Mouse (Mus musculus) c-Kit-positive CD71-positive TER-119-negative erythroid progenitor cells, embryonic 14.5 days (primary cell): ENCODE results near the gene Angptl4.

ENCODE experiments used
- DNase-seq: peaks from one replicate; pipeline ENCODE4 v3.0.0-alpha.2; 2013; ENCODE audit warnings: low read depth

Gene Angptl4

DNA sequence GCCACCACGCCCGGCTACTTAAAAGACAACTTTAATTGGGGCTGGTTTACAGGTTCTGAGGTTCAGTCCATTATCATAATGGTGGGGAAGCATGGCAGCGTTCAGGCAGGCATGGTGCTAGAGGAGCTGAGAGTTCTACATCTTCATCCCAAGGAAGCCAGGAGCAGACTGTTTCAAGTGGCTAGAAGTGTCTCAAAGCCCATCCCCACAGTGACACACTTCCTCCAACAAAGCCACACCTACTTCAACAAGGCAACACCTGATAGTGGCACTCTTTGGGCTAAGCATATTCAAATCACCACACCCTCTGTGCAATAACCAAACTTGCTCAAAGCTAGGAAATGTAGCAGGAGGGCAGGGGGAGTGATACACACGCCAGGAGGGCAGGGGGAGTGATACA lies 22.6 kb upstream of the Angptl4 start:
- no peak for DNase-seq

GRCm38 (mm10) chr17:33802221-33802620 lies 20.6 kb upstream of the Angptl4 start:
- DNase-seq, result no peak

GRCm38 (mm10) chr17:33799277-33799676 lies 17.6 kb upstream of the Angptl4 start:
- no peak for DNase-seq

DNA sequence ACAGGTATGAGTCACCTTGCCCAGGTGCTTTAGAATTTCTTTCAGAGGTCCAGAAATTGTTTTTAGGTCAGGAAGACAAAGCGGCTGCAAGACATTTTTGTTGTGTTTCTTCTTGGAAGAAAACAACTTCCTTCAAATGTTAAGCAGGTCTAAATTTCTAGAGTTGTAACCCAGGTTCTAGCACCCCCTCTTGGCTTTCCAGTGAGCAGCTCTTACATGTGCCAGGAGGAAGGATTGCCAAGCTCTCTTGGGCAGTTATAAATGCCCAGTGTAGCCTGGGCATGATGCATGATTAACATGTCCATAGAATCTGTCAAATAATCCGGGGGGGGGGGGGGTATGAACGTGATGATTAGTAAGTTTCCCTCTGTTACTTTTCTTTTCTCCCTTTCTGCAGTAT lies 16.7 kb upstream of the Angptl4 start:
- DNase-seq, result no peak

- DNase-seq, result no peak
Measured at GRCm38 (mm10) chr17:33788732-33789131, 7.1 kb upstream of the Angptl4 start.

DNA sequence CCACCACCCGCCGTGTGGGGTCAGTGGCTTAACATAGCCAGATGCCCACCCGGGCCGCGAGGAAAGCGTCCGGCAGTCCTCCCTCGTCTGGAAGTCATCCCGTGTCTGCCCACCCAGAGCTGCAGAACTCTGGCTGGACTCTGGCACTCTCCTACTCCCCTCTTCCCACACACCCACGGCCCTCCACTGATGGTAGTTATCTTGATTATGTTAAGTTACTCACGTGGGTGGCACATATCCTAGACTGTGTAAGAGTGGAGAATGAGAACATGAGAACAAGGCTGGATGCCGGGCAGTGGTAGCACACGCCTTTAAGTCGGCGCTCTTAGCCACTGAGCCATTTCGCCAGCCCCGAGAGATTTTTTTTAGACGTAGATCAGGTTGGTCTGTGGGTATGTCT lies 4.7 kb upstream of the Angptl4 start:
- no peak for DNase-seq

DNA sequence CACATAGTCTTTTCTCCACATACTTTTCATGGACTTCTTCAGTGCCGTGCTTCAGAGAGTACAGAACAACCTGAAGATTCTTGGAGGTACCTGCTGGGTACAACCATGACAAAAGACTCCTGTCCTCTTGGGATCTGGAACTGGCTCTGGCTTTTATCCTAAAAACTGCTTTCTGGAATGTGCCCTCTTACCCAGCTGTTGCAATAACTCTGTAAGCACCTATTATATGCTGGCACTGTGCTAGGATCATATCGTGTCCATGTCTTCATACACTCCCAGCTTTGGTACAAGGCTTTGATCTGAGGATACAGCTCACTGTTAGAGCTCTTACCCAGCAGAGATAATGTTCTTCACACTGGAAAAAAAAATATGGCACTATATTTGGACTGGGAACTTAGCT lies 3.3 kb upstream of the Angptl4 start:
- no peak for DNase-seq

DNA sequence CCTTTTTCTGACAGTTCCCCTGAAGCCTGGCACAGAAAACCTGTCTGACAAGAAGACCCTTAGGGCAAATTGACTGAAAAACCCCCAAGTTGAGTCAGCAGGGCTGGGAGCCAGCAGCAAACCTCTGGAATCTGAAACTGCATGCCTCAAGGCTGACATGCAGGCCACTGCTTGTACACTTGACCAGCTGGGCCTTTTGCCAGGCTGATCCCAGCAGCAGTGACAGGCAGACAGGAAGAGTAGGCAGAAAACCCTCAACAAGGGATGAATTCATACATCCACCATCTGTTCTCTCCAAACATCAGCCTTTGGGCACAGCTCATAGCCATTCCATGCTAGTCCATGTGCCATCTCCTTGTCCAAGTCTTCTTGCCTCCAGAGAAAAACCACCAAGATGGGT lies 1.8 kb upstream of the Angptl4 start:
- no peak for DNase-seq

- no peak for DNase-seq
Measured at GRCm38 (mm10) chr17:33782067-33782466, 437 bp upstream of the Angptl4 start.

DNA sequence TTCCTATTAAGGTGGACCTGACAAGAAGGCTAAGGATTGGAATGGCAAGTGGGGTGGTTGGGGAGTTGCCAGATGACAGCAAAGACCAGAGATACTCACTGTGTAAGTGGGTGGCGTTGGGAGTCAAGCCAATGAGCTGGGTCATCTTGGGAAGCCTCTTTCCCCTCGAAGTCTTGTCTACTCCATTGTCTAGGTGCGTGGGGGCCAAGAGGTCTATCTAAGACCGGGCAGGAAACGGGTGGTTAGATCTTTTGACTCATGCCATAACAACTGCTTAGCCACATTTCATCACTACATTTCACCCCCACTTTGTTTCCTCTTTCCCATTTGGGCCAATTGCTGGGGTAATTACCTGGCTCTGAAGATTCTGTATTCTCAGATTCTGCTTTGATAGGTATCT lies 1.2 kb downstream of the Angptl4 start:
- no peak for DNase-seq

- DNase-seq, result no peak
Measured at GRCm38 (mm10) chr17:33779967-33780295, 1.7 kb downstream of the Angptl4 start.

- DNase-seq, result no peak
Measured at GRCm38 (mm10) chr17:33779271-33779966, 2.2 kb downstream of the Angptl4 start.

GRCm38 (mm10) chr17:33775287-33775686 lies 6.3 kb downstream of the Angptl4 start:
- DNase-seq, result no peak

DNA sequence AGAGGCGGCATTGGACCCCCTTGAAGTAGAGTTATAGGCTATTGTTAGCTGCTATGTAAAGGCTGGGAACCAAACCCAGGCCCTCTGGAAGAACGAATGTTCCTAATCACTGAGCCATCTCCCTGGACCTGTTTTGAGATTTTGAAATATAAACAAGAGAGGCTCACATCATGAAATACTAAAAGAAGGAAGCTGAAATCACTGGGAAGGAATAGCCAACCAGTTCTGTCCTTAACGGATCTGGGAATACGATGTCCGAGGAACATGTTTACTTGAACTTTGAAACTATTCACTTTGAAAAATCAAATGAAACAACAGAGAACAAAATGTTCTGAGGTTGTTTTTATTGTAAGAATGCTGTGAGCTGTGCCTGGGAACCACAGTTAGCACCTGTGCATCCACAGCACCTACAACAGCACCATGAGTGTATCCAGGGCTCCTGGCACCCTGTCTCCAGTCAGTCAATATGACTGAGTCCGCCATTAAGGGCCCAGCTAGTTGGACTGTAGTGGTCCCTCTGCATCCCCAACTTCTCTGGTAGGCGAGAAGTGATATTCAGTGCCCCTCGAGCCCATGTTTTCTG lies 7.0 kb downstream of the Angptl4 start:
- DNase-seq, result no peak

- no peak for DNase-seq
Measured at GRCm38 (mm10) chr17:33773871-33774572, 7.6 kb downstream of the Angptl4 start.

DNA sequence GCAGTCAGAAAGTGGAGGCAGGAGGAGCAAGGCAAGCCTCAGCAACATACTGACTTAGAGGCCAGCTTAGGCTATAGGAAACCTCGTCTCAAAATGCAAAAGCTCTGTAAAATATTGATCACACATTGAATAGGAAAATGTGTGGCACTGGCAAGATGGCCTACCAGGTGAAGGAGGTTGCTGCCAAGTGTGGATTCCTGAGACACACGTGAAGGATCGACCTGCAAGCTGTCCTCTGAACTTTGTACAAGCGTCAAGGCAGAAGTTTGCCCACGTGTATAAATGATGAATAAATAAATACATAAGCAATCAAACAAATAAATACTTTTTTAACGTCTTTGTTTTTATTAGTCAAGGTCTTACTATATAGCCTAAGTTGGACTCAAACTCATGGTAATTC lies 8.2 kb downstream of the Angptl4 start:
- DNase-seq, result no peak

DNA sequence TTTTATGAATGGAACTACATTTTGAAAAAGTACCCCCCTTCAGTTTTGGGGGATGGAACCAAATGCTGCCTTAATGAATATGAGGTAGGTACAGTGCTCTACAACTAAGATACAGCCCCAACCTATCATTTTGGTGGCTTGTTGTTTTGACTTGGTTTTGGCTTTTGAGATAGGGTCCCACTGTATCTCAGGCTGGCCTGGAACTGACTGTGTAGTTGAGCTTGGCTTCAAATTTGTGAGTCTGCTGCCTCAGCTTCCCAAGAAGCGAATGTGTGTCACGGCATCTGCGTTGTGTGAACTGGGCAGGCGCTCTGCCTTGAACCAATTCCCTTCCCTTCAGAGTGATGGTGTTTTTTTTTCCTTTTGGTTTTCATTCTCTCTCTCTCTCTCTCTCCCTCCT lies 10.0 kb downstream of the Angptl4 start:
- DNase-seq, result no peak

- DNase-seq, result no peak
Measured at GRCm38 (mm10) chr17:33766389-33766788, 15.2 kb downstream of the Angptl4 start.

GRCm38 (mm10) chr17:33760255-33761165 lies 21.1 kb downstream of the Angptl4 start, which contains the start of gene Rab11b:
Gene Rab11b (minus strand): TSS chr17:33760530.
- peak; percentile 100 for DNase-seq

GRCm38 (mm10) chr17:33759767-33760254 lies 21.8 kb downstream of the Angptl4 start:
- DNase-seq, result peak; percentile 92

GRCm38 (mm10) chr17:33757231-33757630 lies 24.4 kb downstream of the Angptl4 start:
- DNase-seq, result peak; percentile 31

DNA sequence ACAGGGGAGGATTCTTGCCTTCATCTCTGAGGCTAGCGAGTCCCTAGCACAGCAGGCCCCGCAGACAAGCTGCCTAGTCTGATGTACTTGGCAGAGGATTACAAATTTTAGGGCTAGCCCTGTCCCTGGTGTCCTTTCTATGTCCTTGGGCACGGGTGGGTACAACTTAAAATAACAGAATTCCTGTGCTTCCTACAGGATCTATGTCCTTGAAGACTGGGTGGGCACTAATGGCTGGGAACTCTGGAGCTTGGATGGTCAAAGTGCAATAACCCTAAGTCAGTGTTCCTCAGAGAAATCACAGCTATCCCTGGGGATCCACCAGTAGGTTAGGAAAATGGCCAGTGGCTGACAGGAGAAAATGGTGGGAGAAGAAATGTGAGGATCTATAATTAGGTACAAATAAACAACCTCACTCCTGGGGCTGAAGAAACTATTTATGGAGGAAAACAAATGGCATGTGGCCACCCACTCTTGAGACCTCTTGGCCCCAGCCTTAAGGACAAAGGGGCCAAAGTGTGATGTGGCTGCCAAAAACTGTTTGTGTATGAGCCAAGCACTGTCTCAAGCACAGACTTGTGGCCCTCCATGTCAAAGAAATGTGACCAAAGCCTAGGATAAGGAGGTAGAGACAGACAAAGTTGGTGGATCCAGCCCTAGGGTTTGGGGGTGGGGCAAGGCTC lies 25.4 kb downstream of the Angptl4 start:
- no peak for DNase-seq
